Mouse (Mus musculus): ENCODE results near the gene Tvp23a.
A peak's percentile ranks its signal among the peaks of the same experiment; 100 is the strongest.

Tvp23a gene

GRCm38 (mm10) chr16:10394699-10395540 is 52.2 kb downstream of the Tvp23a start, which contains the start of gene Tekt5:
Gene Tekt5 (minus strand): TSS chr16:10395490.
- DNase-seq (ENCODE audit: low read depth): no peak

GRCm38 (mm10) chr16:10392587-10392986 is 54.6 kb downstream of the Tvp23a start:
- DNase-seq (ENCODE audit: low read depth): peak; percentile 11

- no peak for DNase-seq (ENCODE audit: low read depth)
Measured at GRCm38 (mm10) chr16:10388634-10389365, 58.4 kb downstream of the Tvp23a start.

GRCm38 (mm10) chr16:10385261-10385660 is 61.9 kb downstream of the Tvp23a start:
- DNase-seq (ENCODE audit: low read depth): no peak

- DNase-seq (ENCODE audit: low read depth): peak; percentile 25
Measured at GRCm38 (mm10) chr16:10384544-10384943, 62.6 kb downstream of the Tvp23a start.

GRCm38 (mm10) chr16:10384060-10384497 is 63.1 kb downstream of the Tvp23a start:
- peak; percentile 65 for DNase-seq (ENCODE audit: low read depth)

- no peak for DNase-seq (ENCODE audit: low read depth)
Measured at GRCm38 (mm10) chr16:10379531-10379930, 67.6 kb downstream of the Tvp23a start.

- no peak for DNase-seq (ENCODE audit: low read depth)
Measured at GRCm38 (mm10) chr16:10377286-10377685, 69.9 kb downstream of the Tvp23a start.

- no peak for DNase-seq (ENCODE audit: low read depth)
Measured at GRCm38 (mm10) chr16:10374254-10375011, 72.7 kb downstream of the Tvp23a start.

- DNase-seq (ENCODE audit: low read depth): no peak
Measured at GRCm38 (mm10) chr16:10372372-10372771, 74.8 kb downstream of the Tvp23a start.
